Mouse (Mus musculus): Measurements from ENCODE around the gene Trappc6b. TPM values are rescaled to one million over a fixed set of nuclear protein-coding genes. Genes with fewer than 3 reads are reported as not detected.

Trappc6b gene
- total RNA-seq, 1 experiment from 2014 or later: 96.1 TPM

GRCm38 (mm10) chr12:59055196-59055850 lies 5.9 kb downstream of the Trappc6b start:
- no peak for DNase-seq

- DNase-seq: no peak
Observed at GRCm38 (mm10) chr12:59053976-59054375, 7.3 kb downstream of the Trappc6b start.

- DNase-seq: no peak
Observed at GRCm38 (mm10) chr12:59053166-59053565, 8.1 kb downstream of the Trappc6b start.

GRCm38 (mm10) chr12:59052470-59052869 lies 8.8 kb downstream of the Trappc6b start:
- no peak for DNase-seq

- no peak for DNase-seq
Observed at GRCm38 (mm10) chr12:59040851-59041250, 20.4 kb downstream of the Trappc6b start.

- peak; percentile 21 for DNase-seq
Observed at GRCm38 (mm10) chr12:59039971-59040844, 21.1 kb downstream of the Trappc6b start.

- no peak for DNase-seq
Observed at GRCm38 (mm10) chr12:59039162-59039970, 21.9 kb downstream of the Trappc6b start.

- peak; percentile 12 for DNase-seq
Observed at GRCm38 (mm10) chr12:59032101-59032500, 29.2 kb downstream of the Trappc6b start.

GRCm38 (mm10) chr12:59021306-59021705 lies 40.0 kb downstream of the Trappc6b start:
- DNase-seq: no peak

- DNase-seq: no peak
Observed at GRCm38 (mm10) chr12:59019891-59020290, 41.4 kb downstream of the Trappc6b start.

GRCm38 (mm10) chr12:59017970-59018369 lies 43.3 kb downstream of the Trappc6b start:
- no peak for DNase-seq

- DNase-seq: peak; percentile 90
Observed at GRCm38 (mm10) chr12:59013234-59013633, 48.0 kb downstream of the Trappc6b start, which contains the start of gene Gemin2. Gene Gemin2, plus strand, starts transcription at chr12:59013393.

GRCm38 (mm10) chr12:59012710-59013091 lies 48.6 kb downstream of the Trappc6b start:
- no peak for DNase-seq

GRCm38 (mm10) chr12:59011844-59012709 lies 49.2 kb downstream of the Trappc6b start, which contains the start of gene Sec23a:
Gene Sec23a, minus strand, starts transcription at chr12:59012017.
- peak; percentile 98 for DNase-seq

GRCm38 (mm10) chr12:59011275-59011843 lies 49.9 kb downstream of the Trappc6b start:
- no peak for DNase-seq

GRCm38 (mm10) chr12:59010482-59010881 lies 50.8 kb downstream of the Trappc6b start:
- no peak for DNase-seq

Other genes starting within 250 kb of the Trappc6b start
- gene Sec23a, start 49.5 kb downstream of the Trappc6b start, total RNA-seq (2021): 41.1 and 50.2 TPM in 2 replicates
- gene Gemin2, start 48.1 kb downstream of the Trappc6b start, total RNA-seq (2021): 10.6 and 15.7 TPM in 2 replicates
- gene Pnn, start 5.4 kb upstream of the Trappc6b start, total RNA-seq (2021): 56.2 and 56.3 TPM in 2 replicates
- 165 and 173 TPM in 2 replicates for gene Mia2, start 34.3 kb upstream of the Trappc6b start, total RNA-seq (2021)
- gene Fbxo33, start 158.3 kb upstream of the Trappc6b start, total RNA-seq (2021): 29.2 and 43.3 TPM in 2 replicates

All from adrenal gland, postnatal 25 days (tissue).